Mouse (Mus musculus) stomach, postnatal 0 days (tissue): ENCODE measurements at regions not wholly inside any gene's neighbourhood (a gene's known extent, or its start where the extent isn't known, plus 50 kb on each side); places are given as distances from the start of the nearest gene placed in this dataset.

ENCODE experiments used
- ATAC-seq: fragments of 200-750 bp; cut with Nextera tagmentation; 2 replicates; pipeline ENCODE4 v1.8.0; 2017; ENCODE audit not compliant: low FRiP score, low TSS enrichment
- DNase-seq: peaks from one replicate; pipeline ENCODE4 v3.0.0-alpha.2; 2016; ENCODE audit warnings: low spot score
- H3K27ac ChIP-seq: fragments of 300-500 bp; sonication (generic); replicated peaks from 2 replicates; pipeline ENCODE4 v1.5.1; 2014; ENCODE audit warnings: mild to moderate bottlenecking, control low read depth
- H3K27me3 ChIP-seq: fragments of 300-500 bp; sonication (generic); 2 replicates; pipeline ENCODE4 v1.6.1; 2014; ENCODE audit warnings: low read length; ENCODE audit not compliant: control insufficient read depth, insufficient read depth
- H3K36me3 ChIP-seq: fragments of 300-500 bp; sonication (generic); 2 replicates; pipeline ENCODE4 v1.6.1; 2014; ENCODE audit warnings: low read length, mixed read lengths; ENCODE audit not compliant: control insufficient read depth, insufficient read depth
- H3K4me1 ChIP-seq: fragments of 300-500 bp; sonication (generic); replicated peaks from 2 replicates; pipeline ENCODE4 v1.6.1; 2014; ENCODE audit warnings: antibody characterized with exemption; ENCODE audit not compliant: control insufficient read depth, insufficient read depth
- H3K4me2 ChIP-seq: fragments of 300-500 bp; sonication (generic); replicated peaks from 2 replicates; pipeline ENCODE4 v1.6.1; 2014; ENCODE audit warnings: low read depth, mild to moderate bottlenecking, control low read depth, moderate library complexity
- H3K4me3 ChIP-seq: fragments of 300-500 bp; sonication (generic); 2 replicates; pipeline ENCODE4 v1.5.1; 2014; ENCODE audit warnings: low read depth, low read length, control low read depth
- H3K9ac ChIP-seq: fragments of 300-500 bp; sonication (generic); 2 replicates; pipeline ENCODE4 v1.6.1; 2014; ENCODE audit warnings: mild to moderate bottlenecking, low read length, control low read depth, mixed read lengths
- H3K9me3 ChIP-seq: fragments of 300-500 bp; sonication (generic); 2 replicates; pipeline ENCODE4 v1.6.1; 2016; ENCODE audit warnings: low read length; ENCODE audit not compliant: control insufficient read depth
- CTCF ChIP-seq: IDR thresholded peaks from 2 replicates; pipeline ENCODE4 v1.5.1; 2016; ENCODE audit warnings: antibody characterized with exemption, low read depth, mild to moderate bottlenecking, moderate library complexity
- EP300 ChIP-seq: optimal IDR thresholded peaks from 2 replicates; pipeline ENCODE3; 2016; ENCODE audit warnings: antibody characterized with exemption
- WGBS: fragments of 180-500 bp; shearing (Covaris S2); extraction: QIAGEN DNeasy Blood & Tissue Kit; methylation state at CpG from one replicate; pipeline ENCODE4 v1.1.7; 2014; 5-methylcytosine and 5-hydroxymethylcytosine counted together

DNA sequence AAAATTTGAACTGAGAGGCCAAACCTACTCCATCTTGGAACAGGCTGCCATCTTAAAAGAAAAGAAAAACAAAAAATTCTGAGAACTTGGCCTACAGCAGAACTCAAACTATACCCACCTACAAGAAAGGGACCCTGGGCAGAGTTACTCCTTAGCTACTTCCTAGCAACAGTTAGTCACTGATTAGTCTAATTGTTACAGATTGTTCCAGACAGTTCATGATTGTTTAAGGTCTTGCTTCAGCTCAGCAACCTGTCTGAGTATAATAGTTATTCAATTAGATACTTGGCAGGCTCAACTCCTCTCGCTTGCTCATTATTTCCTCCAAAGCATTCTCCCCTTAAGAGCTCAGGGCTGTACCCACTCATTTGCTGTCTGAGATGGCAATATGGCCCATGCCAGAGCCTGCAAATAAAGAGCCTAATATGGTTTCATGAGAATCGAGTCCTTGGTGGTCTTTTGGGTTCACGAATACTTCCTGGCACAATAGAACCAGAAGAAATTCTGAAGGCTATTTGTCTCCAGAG is 200.4 kb upstream of the Defb41 start:
- no peak overlapping the region for H3K9ac ChIP-seq
- no peak overlapping the region for H3K4me2 ChIP-seq
- 84% methylated on average over 3 of the region's 3 CpGs for WGBS
- H3K4me1 ChIP-seq = no peaks in the 10 kb centered on the region
- no peaks in the 10 kb centered on the region for H3K9me3 ChIP-seq
- no peaks in the 10 kb centered on the region for H3K36me3 ChIP-seq
- no peak for TF ChIP-seq EP300
- TF ChIP-seq CTCF = no peak
- no peak overlapping the region for H3K27ac ChIP-seq
- no peaks in the 10 kb centered on the region for H3K27me3 ChIP-seq
- DNase-seq = no peak
- ATAC-seq = no peak
- H3K4me3 ChIP-seq = no peak overlapping the region

DNA sequence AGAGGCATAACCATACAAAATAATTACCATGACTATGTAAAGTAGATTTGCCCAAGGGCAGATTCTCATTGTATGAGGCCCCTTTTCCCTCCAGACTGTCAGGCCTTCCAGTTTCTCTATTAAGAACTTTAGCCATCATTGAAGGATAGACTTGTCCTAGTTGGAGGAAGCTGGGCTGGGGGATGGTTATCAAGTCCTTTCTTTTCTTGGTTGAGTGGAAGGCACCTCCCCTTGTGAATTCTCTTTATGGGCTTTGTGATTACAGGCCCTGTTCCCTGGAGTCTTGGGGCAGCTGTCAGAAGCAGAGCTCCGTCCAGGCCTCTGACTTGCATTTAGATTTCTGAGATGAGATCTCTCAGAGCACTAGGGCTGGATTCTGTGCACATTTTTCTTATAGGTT is 198.3 kb upstream of the Defb41 start:
- ATAC-seq (no peak), DNase-seq (no peak)
- no peaks in the 10 kb centered on the region for H3K9me3 ChIP-seq
- TF ChIP-seq EP300 (no peak), CTCF (no peak)
- no peak overlapping the region for H3K9ac ChIP-seq
- no peaks in the 10 kb centered on the region for H3K4me1 ChIP-seq
- no peaks in the 10 kb centered on the region for H3K36me3 ChIP-seq
- no peak overlapping the region for H3K4me3 ChIP-seq
- H3K4me2 ChIP-seq = no peak overlapping the region
- no peaks in the 10 kb centered on the region for H3K27me3 ChIP-seq
- H3K27ac ChIP-seq = no peak overlapping the region
- WGBS = 63% methylated on average over 1 of the region's 1 CpGs

DNA sequence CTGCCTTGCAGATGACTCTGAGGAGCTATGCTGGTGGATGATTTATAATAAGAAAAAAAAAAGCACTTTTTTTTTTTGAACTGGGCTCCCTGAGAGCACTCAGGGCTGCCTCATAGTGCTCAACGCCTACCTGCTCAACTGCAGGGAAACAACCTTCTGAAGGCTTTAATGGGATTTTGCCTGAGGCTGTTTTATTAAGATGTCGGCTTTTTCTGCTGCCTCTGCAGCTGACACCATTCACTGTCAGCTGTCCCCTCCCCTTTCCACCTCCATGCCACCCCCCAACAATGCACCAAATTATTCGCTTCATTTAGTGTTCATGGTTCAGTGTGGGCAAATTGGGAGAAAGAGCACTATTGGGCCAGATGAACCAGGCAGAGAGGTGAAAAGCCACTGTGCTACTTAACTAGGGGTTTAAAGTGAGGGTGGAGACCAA is 151.4 kb upstream of the Defb41 start:
- H3K27ac ChIP-seq = no peak overlapping the region
- no peak for TF ChIP-seq CTCF
- TF ChIP-seq EP300 = no peak
- H3K4me2 ChIP-seq = no peak overlapping the region
- no peaks in the 10 kb centered on the region for H3K4me1 ChIP-seq
- no peak overlapping the region for H3K4me3 ChIP-seq
- no peaks in the 10 kb centered on the region for H3K36me3 ChIP-seq
- H3K27me3 ChIP-seq = no peaks in the 10 kb centered on the region
- no peak for ATAC-seq
- no peaks in the 10 kb centered on the region for H3K9me3 ChIP-seq
- WGBS = 67% methylated on average over 3 of the region's 3 CpGs
- H3K9ac ChIP-seq = no peak overlapping the region
- no peak for DNase-seq

DNA sequence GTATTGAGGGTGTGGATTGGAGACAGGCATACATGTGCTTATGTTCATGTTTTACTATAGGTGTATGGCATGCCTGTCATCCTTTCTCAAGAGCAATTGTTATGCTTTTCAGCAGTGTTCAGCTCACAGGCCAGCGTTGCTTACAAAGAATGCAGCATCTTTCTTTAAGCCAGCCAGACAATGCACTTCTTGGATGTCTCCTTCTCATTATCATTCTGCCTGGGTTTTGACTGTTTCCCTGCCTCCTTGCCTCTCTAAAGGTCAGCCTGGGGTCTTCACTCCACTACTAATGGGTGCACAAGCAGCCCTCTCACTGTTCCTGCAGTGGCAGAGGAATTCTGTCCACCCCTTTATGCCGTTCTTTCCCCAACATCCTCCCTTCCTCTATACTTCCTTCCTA is 150.9 kb upstream of the Defb41 start:
- no peak overlapping the region for H3K4me3 ChIP-seq
- ATAC-seq = no peak
- 49% methylated on average over 2 of the region's 2 CpGs for WGBS
- no peaks in the 10 kb centered on the region for H3K9me3 ChIP-seq
- H3K4me1 ChIP-seq = no peaks in the 10 kb centered on the region
- H3K9ac ChIP-seq = no peak overlapping the region
- H3K36me3 ChIP-seq = no peaks in the 10 kb centered on the region
- no peak for DNase-seq
- H3K27ac ChIP-seq = no peak overlapping the region
- H3K27me3 ChIP-seq = no peaks in the 10 kb centered on the region
- no peak overlapping the region for H3K4me2 ChIP-seq
- TF ChIP-seq CTCF (no peak), EP300 (no peak)

DNA sequence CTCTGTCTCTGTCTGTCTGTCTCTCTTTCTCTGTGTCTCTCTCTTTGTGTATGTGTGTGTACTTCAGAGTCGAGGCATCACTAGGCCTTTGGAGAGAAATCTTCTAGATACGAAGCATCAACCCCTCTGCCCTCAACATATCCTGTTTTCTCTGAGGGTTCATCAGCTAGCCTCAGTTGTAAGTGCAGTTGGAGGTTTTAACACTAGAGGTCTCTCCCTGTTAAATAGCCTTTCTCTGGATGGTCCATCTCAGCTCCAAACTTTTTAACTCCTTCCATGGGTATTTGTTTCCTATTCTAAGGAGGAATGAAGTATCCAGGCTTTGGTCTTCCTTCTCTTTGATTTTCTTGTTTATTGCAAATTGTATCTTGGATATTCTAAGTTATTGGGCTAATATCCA is 147.8 kb upstream of the Defb41 start:
- Histone ChIP-seq H3K4me1 (no peaks in the 10 kb centered on the region), H3K4me3 (no peak overlapping the region), H3K27me3 (no peaks in the 10 kb centered on the region), H3K9ac (no peak overlapping the region), H3K27ac (no peak overlapping the region), H3K4me2 (no peak overlapping the region), H3K9me3 (no peaks in the 10 kb centered on the region), H3K36me3 (no peaks in the 10 kb centered on the region)
- DNase-seq (no peak), ATAC-seq (no peak)
- 65% methylated on average over 2 of the region's 2 CpGs for WGBS
- TF ChIP-seq EP300 (no peak), CTCF (no peak)

DNA sequence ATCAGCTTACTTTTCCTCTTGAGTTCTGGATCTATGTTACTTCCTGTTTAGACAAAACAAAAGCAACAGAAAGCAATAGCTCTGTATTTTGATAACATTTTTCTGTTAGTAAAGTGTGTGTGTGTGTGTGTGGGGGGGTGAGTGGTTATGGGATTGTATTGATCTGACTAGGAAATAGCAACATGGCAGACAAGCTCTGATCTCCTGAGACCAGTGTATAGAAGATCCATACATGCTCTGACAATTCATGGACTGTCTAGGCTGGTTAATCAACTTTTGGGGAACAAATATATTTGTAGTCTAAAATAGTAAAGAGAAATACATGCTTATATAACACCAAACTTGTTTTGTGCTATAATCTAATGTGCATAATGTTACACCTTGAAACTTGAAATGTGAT is 124.7 kb upstream of the Defb41 start:
- no peak for TF ChIP-seq CTCF
- no peak for TF ChIP-seq EP300
- Histone ChIP-seq H3K4me2 (no peak overlapping the region), H3K4me1 (no peaks in the 10 kb centered on the region), H3K36me3 (no peaks in the 10 kb centered on the region), H3K27me3 (no peaks in the 10 kb centered on the region), H3K27ac (no peak overlapping the region), H3K9ac (no peak overlapping the region), H3K4me3 (no peak overlapping the region), H3K9me3 (no peaks in the 10 kb centered on the region)
- no peak for DNase-seq
- no peak for ATAC-seq
